Mouse (Mus musculus) testis, adult 2 months (tissue): Measurements from ENCODE around the gene Uhrf1.

Experiments
- CTCF ChIP-seq: fragments of 200-500 bp; IDR thresholded peaks from 2 replicates; pipeline ENCODE4 v1.5.1; 2012; ENCODE audit warnings: low read depth, mild to moderate bottlenecking, inconsistent platforms, low read length, moderate library complexity; ENCODE audit not compliant: control insufficient read depth, insufficient read depth, insufficient replicate concordance
- POLR2A ChIP-seq: fragments of 200-500 bp; IDR thresholded peaks from 2 replicates; pipeline ENCODE4 v1.6.1; 2012; ENCODE audit warnings: low read depth, mild to moderate bottlenecking, inconsistent platforms, low read length, moderate library complexity; ENCODE audit not compliant: control insufficient read depth

DNA sequence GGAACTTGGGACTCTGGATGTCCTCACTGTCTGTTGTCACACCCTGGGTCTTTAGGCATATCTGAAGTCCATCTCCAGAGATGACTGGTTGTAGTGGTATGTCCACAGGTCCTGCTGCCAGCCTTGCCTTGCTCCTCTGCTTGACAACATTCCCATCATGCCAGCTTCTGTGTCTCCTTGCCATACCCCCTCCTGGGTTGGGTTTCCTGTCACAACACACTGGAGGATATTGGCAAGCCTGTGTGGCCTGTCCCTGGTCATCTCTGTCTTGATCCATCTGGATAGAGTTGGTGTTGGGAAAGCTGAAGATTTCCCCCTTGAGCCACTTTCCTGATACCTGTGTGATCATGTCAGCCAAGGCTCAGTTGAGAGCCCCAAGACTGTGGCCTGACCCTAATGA is 37.6 kb downstream of the Uhrf1 start:
- TF ChIP-seq CTCF (no peak), POLR2A (no peak)
